In genomic region chr10:96619951-96620889, GRCm38 (mm10) we compare ENCODE assay signal across 7 mouse cellular contexts. TPM values are rescaled to one million over a fixed set of nuclear protein-coding genes. Genes with fewer than 3 reads are reported as not detected.
DNase-seq lines count a peak whose midpoint lies in the region; ATAC-seq lines count a peak whose summit lies in the region.

No protein-coding gene starts in this region.

- no peaks in the 10 kb centered on the region for H3K27me3 ChIP-seq in forebrain, embryonic 14.5 days (replicated peaks; ENCODE audit: control insufficient read depth, insufficient read depth, low read length)

- peak overlapping the region; percentile 54 for H3K9ac ChIP-seq in forebrain, embryonic 14.5 days (ENCODE audit: low read length)

- peaks cover 39% of the 10 kb centered on the region for H3K4me1 ChIP-seq in forebrain, embryonic 14.5 days (ENCODE audit: control insufficient read depth, insufficient read depth, low read length)

- H3K27ac ChIP-seq in forebrain, embryonic 14.5 days (ENCODE audit: low read depth, low read length) = no peak overlapping the region
- H3K27ac ChIP-seq in macrophage = peak overlapping the region; percentile 28

- intact Hi-C loops in left cerebral cortex, postnatal 14 days (cut with DNase I) = loop anchor here (5.0 to 10.0 kb wide), 8 partner anchors 102 to 692 kb away; no protein-coding TSS in a partner anchor
- intact Hi-C loops in left cerebral cortex, postnatal 10 days (cut with DNase I) = loop anchor here (5.0 to 10.0 kb wide), 4 partner anchors 317 to 692 kb away; no protein-coding TSS in a partner anchor

- peak overlapping the region; percentile 47 for H3K4me3 ChIP-seq in forebrain, embryonic 14.5 days (ENCODE audit: low read depth, low read length)
- H3K4me3 ChIP-seq in macrophage (ENCODE audit: inconsistent target) = peak overlapping the region; percentile 19

- peak; percentile 18 for DNase-seq in left cerebral cortex, adult 11 months (ENCODE audit: low spot score)
- DNase-seq in left cerebral cortex, postnatal 14 days (ENCODE audit: low spot score in 2 of 2) = no peak
- peak; percentile 67 for DNase-seq in NIH3T3 (ENCODE audit: low read depth)
- no peak for DNase-seq in forebrain, embryonic 14.5 days (ENCODE audit: low spot score)
- DNase-seq in left cerebral cortex, postnatal 10 days (ENCODE audit: extremely low spot score in 1 of 2, low spot score in 2 of 2) = no peak
- no peak for DNase-seq in urinary bladder, postnatal 25 days (ENCODE audit: low spot score)

- ATAC-seq in forebrain, embryonic 14.5 days = no peak

- peaks cover 81% of the 10 kb centered on the region for H3K79me2 ChIP-seq in macrophage (ENCODE audit: inconsistent target)

- WGBS in forebrain, embryonic 14.5 days = 41% methylated on average over 8 of the region's 8 CpGs
- 49% methylated on average over 7 of the region's 8 CpGs for WGBS in macrophage (ENCODE audit: missing documents)

- no peaks in the 10 kb centered on the region for H3K9me3 ChIP-seq in forebrain, embryonic 14.5 days (replicated peaks; ENCODE audit: control insufficient read depth, low read length)

- H3K4me2 ChIP-seq in forebrain, embryonic 14.5 days (ENCODE audit: low read length) = peak overlapping the region; percentile 82

- H3K36me3 ChIP-seq in forebrain, embryonic 14.5 days (ENCODE audit: control insufficient read depth, insufficient read depth, low read length) = peaks cover 30% of the 10 kb centered on the region
- H3K36me3 ChIP-seq in macrophage (ENCODE audit: inconsistent target) = no peaks in the 10 kb centered on the region

RNA-seq across cellular contexts. Expression of gene Btg1, which starts 3.4 kb away (rescaled TPM):
- total RNA-seq in left cerebral cortex, postnatal 14 days (2021) = 10 to 100 TPM; 34.6 to 36.9 TPM
- 63.6 and 73.8 TPM in 2 replicates for polyA plus RNA-seq in forebrain, embryonic 14.5 days (2014; fragmentation: Nextera tagmentation; extraction: Ambion mirVana)
- 100 to 1,000 TPM in 12 of 26 experiments, 10 to 100 TPM in 14; 23.1 to 263 (median 98.5) TPM for total RNA-seq in macrophage (2018; cell fraction: chromatin; rRNA removed)
- total RNA-seq in macrophage (2018; cell fraction: cytosol; rRNA removed) = 100 to 1,000 TPM in 14 of 26 experiments, 10 to 100 TPM in 12; 41.8 to 362 (median 109) TPM
- total RNA-seq in macrophage (2018; cell fraction: nucleus; rRNA removed) = 100 to 1,000 TPM in 22 of 26 experiments, 10 to 100 TPM in 4; 39.9 to 373 (median 197) TPM
- 21.4 to 53.7 TPM (median 23.1 TPM) in 3 replicates for polyA plus RNA-seq in macrophage (2018)
- total RNA-seq in left cerebral cortex, postnatal 10 days (2021) = 10 to 100 TPM; 33.1 to 33.2 TPM

Comparison
In these comparisons a context has a peak if more than half of its experiments do, and no peak if none do; other contexts are left out.
1. DNase-seq: peak in left cerebral cortex, adult 11 months (single experiment) and NIH3T3 (single experiment); none in left cerebral cortex, postnatal 14 days (0 of 2), forebrain, embryonic 14.5 days (single experiment), left cerebral cortex, postnatal 10 days (0 of 2) and urinary bladder, postnatal 25 days (single experiment).